Mouse (Mus musculus) kidney, adult 2 months (tissue): ENCODE data around the gene Bcl2l14. TPM values are rescaled to one million over a fixed set of nuclear protein-coding genes. Genes with fewer than 3 reads are reported as not detected.

Source experiments
- DNase-seq: peaks from one replicate; pipeline ENCODE4 v3.0.0; 2021
- H3K27ac ChIP-seq: fragments of 200-500 bp; 2 replicates; pipeline ENCODE4 v1.5.1; 2012; ENCODE audit warnings: low read depth, low read length, control low read depth, inconsistent platforms; ENCODE audit not compliant: insufficient read depth
- H3K27me3 ChIP-seq: fragments of 200-500 bp; replicated peaks from 2 replicates; pipeline ENCODE4 v1.6.1; 2012; ENCODE audit warnings: mild to moderate bottlenecking, moderate library complexity, low read length, inconsistent platforms; ENCODE audit not compliant: control insufficient read depth, insufficient read depth
- H3K36me3 ChIP-seq: fragments of 200-500 bp; 2 replicates; pipeline ENCODE4 v1.6.1; 2012; ENCODE audit warnings: mild to moderate bottlenecking, moderate library complexity, low read length, inconsistent platforms; ENCODE audit not compliant: control insufficient read depth, insufficient read depth
- H3K4me1 ChIP-seq: fragments of 200-500 bp; 2 replicates; pipeline ENCODE4 v1.6.1; 2011; ENCODE audit warnings: low read length; ENCODE audit not compliant: control insufficient read depth, insufficient read depth
- H3K4me3 ChIP-seq: fragments of 200-500 bp; 2 replicates; pipeline ENCODE4 v1.5.1; 2011; ENCODE audit warnings: mild to moderate bottlenecking, low read depth, low read length, control low read depth; ENCODE audit not compliant: insufficient read depth
- CTCF ChIP-seq: fragments of 200-500 bp; conservative IDR thresholded peaks from 2 replicates; pipeline ENCODE4 v1.5.1; 2011; ENCODE audit warnings: low read depth, mild to moderate bottlenecking, control low read depth, low read length, moderate library complexity, mixed read lengths; ENCODE audit not compliant: insufficient read depth, insufficient read length
- POLR2A ChIP-seq: fragments of 200-500 bp; IDR thresholded peaks from one replicate; pipeline ENCODE4 v1.6.1; 2011; ENCODE audit warnings: low read depth, low read length, control low read depth
- WGBS: fragments of 180-500 bp; shearing (Covaris S2); methylation state at CpG from one replicate; pipeline ENCODE4 v1.1.7; 2018; 5-methylcytosine and 5-hydroxymethylcytosine counted together
- polyA plus RNA-seq: library from polyadenylated mRNA; depleted of rRNA; stranded (reverse); fragments of >200 nt; gene quantifications from 2 replicates; pipeline ENCODE4 v1.2.3, GENCODE M21; 2012; rRNA removed

Bcl2l14 gene
- polyA plus RNA-seq, result 0.77 and 1.1 TPM in 2 replicates

DNA sequence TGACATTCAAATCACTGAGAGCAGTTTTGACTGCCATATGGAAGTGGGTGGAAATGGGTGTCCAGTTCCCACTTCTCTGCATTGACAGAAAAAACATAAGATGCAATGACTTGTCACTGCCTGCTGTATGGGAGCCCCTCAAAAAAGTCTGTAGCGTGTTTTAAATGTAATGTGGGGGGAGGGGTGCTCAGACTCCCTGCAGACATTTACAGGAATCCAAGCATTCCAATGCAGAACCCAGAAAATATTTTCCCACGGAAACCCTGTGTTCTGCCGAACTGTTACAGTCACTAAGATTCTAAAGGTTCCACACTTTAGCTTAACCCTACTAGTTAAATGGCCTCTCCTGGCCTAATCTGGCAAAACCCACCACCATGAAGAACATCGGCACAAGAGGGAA lies at the start of gene Bcl2l14:
TSS of gene Bcl2l14 (plus strand) at position 301 of the 400 bp plus-strand sequence.
- no peaks in the 10 kb centered on the region; the same call in 1 of the 2 replicates for H3K27me3 ChIP-seq
- no peak within 1 kb of the TSS for H3K27ac ChIP-seq
- WGBS, result 63% methylated on average over 4 of the region's 4 CpGs
- no peak for DNase-seq
- no peaks in the 10 kb centered on the region for H3K4me1 ChIP-seq
- no peaks in the 10 kb centered on the region for H3K36me3 ChIP-seq
- no peak within 1 kb of the TSS for H3K4me3 ChIP-seq
- TF ChIP-seq POLR2A (no peak), CTCF (no peak)

DNA sequence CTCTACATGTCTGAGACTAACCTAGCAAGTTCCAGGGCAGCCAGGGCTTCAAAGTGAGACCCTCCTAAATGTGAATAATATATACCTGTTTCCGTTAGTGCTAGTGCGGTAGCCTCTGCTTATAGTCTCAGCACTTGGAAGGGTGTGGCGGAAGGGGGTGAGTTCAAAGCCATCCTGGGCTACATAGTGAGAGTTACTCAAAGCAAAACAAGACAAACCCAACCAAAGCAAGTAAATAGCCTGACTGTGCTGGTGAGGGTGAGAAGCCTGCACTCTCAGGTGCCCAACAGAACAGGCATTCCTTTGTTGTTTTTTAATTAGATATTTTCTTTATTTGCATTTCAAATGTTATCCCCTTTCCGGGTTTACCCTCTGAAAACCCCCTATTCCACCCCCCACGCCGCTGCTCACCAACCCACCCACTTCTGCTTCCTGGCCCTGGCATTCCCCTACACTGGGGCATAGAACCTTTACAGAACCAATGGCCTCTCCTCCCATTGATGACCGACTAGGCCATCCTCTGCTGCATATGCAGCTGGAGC lies 47.5 kb upstream of the Bcl2l14 start:
- WGBS, result 92% methylated on average over 7 of the region's 7 CpGs
- no peak for DNase-seq
- Histone ChIP-seq H3K4me1 (no peaks in the 10 kb centered on the region), H3K36me3 (no peaks in the 10 kb centered on the region), H3K4me3 (no peak overlapping the region), H3K27me3 (no peaks in the 10 kb centered on the region), H3K27ac (no peak overlapping the region)
- no peak for TF ChIP-seq POLR2A
- no peak for TF ChIP-seq CTCF

DNA sequence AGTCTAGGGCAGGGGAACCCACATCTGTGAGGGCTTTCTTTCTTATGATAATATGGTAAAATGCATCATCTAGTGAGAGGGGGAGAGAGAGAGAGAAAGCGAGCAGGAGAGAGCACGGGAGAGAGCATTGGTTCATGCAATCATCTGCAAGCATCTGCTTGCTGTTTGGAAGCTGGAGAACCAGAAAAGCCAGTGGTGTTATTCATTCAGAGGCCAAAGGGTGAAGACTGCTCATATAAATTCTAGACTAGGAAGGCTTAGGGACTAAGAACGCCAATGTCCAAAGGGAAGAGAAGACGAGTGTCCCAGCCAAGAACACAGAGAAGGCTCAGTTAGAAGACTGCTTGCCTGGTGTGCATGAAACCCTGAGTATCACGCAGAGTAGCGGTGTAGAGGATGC lies 43.2 kb upstream of the Bcl2l14 start:
- TF ChIP-seq CTCF (no peak), POLR2A (no peak)
- H3K27ac ChIP-seq, result no peak overlapping the region
- no peak for DNase-seq
- H3K27me3 ChIP-seq, result no peaks in the 10 kb centered on the region
- 81% methylated on average over 6 of the region's 6 CpGs for WGBS
- no peaks in the 10 kb centered on the region for H3K36me3 ChIP-seq
- H3K4me3 ChIP-seq, result no peak overlapping the region
- H3K4me1 ChIP-seq, result no peaks in the 10 kb centered on the region

DNA sequence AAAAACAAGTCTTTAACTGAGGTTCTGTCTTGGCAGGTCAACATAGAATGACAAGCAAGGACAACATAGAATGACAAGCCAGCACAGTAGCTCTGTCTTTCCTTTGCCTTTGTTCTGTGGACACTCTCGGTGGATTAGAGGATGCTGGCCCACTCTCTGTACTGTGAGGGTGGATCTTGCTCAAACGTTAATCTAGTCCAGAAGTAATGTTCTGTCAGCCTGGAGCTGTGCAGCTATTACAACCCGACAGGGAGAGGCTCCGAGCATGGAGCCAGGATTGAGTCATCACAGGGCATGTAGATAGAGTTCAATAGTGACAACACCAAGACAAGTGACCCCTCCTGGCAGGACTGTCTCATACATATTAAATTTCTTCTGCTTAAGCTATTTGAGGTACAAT lies 42.4 kb upstream of the Bcl2l14 start:
- H3K4me1 ChIP-seq, result no peaks in the 10 kb centered on the region
- 79% methylated on average over 4 of the region's 4 CpGs for WGBS
- TF ChIP-seq CTCF (no peak), POLR2A (no peak)
- DNase-seq, result no peak
- H3K27me3 ChIP-seq, result no peaks in the 10 kb centered on the region
- H3K36me3 ChIP-seq, result no peaks in the 10 kb centered on the region
- H3K4me3 ChIP-seq, result no peak overlapping the region
- no peak overlapping the region for H3K27ac ChIP-seq

DNA sequence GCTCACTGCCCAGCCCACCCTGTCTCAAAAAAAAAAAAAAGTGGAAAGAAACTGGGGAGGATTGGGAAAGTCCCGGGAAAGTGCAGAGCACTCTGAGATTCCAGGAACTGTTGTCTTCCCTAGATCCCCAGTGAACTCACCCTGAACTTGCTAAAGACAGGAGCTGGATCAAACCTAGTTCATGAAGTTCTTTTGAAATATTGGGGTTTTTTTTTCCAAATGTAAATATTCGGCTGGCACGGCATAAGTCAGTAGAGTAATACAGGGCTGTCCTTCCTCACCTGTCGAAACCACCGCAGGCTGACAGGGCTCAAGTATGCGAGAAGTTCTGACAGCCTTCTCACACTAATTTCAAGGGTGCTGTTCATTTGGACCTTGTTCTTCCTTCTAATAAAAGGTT lies 38.5 kb upstream of the Bcl2l14 start:
- TF ChIP-seq POLR2A (no peak), CTCF (no peak)
- DNase-seq, result no peak
- H3K27ac ChIP-seq, result no peak overlapping the region
- WGBS, result 79% methylated on average over 6 of the region's 6 CpGs
- no peaks in the 10 kb centered on the region for H3K27me3 ChIP-seq
- no peaks in the 10 kb centered on the region for H3K36me3 ChIP-seq
- no peak overlapping the region for H3K4me3 ChIP-seq
- H3K4me1 ChIP-seq, result no peaks in the 10 kb centered on the region

DNA sequence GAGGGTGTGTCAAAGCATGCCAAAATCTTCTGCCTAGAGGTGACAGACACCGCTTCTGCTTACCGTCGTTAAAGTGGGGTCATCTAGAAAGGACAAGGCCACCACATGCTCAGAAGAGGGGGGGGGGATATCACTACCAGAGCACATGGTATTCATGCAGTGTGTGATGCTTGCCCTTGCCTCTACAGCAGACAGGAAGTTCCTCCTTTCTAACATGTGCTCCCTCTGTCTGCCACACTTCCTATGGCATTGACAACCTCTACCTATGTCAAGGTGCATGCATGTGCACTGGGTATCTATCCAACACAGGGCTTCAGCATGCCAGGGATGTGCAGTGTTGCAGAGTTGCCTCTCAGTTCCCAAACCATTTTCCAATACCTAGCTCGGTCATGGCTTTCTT lies 36.0 kb upstream of the Bcl2l14 start:
- H3K27ac ChIP-seq, result no peak overlapping the region
- H3K27me3 ChIP-seq, result no peaks in the 10 kb centered on the region
- TF ChIP-seq POLR2A, result no peak
- H3K36me3 ChIP-seq, result no peaks in the 10 kb centered on the region
- no peak overlapping the region for H3K4me3 ChIP-seq
- 82% methylated on average over 4 of the region's 4 CpGs for WGBS
- H3K4me1 ChIP-seq, result no peaks in the 10 kb centered on the region
- DNase-seq, result no peak

DNA sequence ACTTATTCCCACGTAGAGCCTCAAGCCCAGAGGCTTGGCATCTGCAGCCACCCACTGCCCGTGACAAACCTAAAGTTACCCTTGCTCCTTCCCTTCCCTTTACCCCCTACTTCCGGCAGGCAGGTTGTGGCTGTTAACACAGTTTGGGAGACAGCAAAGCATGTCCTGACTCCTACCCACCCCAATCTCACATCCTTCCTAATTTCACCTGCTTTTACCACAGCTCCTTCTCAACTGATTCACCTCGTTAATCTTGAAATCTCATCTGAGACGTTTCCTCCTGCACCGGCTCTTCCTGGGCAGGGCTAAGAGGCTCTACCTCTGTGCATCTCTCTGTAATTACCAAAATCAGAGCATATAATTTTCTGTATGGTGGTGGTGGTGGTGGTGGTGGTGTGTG lies 31.5 kb upstream of the Bcl2l14 start:
- Histone ChIP-seq H3K27ac (no peak overlapping the region), H3K4me3 (no peak overlapping the region), H3K36me3 (no peaks in the 10 kb centered on the region), H3K27me3 (no peaks in the 10 kb centered on the region), H3K4me1 (peaks cover 2% of the 10 kb centered on the region; the same call in 1 of the 2 replicates)
- TF ChIP-seq POLR2A (no peak), CTCF (no peak)
- 32% methylated on average over 6 of the region's 6 CpGs for WGBS
- no peak for DNase-seq
